Mouse (Mus musculus) embryo, embryonic 10 days (tissue): ENCODE results near the gene Tfap4.
A peak's percentile ranks its signal among the peaks of the same experiment; 100 is the strongest.

Source experiments
- DNase-seq: peaks from one replicate; pipeline ENCODE4 v3.0.0-alpha.2; 2015; ENCODE audit warnings: low spot score

Tfap4 gene

GRCm38 (mm10) chr16:4559715-4560144 is at the start of gene Tfap4:
Gene Tfap4, minus strand, starts transcription at chr16:4559854.
- peak; percentile 91 for DNase-seq

DNA sequence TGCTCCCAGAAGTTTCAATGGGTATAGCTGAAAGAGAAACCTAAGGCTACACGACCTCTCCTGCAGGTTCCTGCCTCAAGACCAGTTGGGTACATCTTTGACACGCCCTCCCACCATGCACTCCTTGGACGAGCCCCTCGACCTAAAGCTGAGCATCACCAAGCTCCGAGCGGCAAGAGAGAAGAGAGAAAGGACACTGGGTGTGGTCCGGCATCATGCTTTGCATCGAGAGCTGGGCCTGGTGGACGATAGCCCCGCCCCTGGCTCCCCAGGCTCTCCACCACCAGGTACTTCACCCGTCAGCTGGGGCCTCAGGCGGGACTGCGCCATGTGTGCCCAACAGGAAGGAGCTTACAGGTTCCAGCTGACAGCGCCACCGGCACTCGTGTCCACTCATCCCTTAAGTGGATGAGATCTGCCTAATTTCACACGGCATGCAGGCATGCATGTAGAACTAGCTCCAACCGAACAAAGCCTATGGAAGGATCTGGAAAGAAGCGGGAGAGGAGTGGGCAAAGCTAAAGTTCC is 48.9 kb upstream of the Tfap4 start:
- DNase-seq, result no peak

DNA sequence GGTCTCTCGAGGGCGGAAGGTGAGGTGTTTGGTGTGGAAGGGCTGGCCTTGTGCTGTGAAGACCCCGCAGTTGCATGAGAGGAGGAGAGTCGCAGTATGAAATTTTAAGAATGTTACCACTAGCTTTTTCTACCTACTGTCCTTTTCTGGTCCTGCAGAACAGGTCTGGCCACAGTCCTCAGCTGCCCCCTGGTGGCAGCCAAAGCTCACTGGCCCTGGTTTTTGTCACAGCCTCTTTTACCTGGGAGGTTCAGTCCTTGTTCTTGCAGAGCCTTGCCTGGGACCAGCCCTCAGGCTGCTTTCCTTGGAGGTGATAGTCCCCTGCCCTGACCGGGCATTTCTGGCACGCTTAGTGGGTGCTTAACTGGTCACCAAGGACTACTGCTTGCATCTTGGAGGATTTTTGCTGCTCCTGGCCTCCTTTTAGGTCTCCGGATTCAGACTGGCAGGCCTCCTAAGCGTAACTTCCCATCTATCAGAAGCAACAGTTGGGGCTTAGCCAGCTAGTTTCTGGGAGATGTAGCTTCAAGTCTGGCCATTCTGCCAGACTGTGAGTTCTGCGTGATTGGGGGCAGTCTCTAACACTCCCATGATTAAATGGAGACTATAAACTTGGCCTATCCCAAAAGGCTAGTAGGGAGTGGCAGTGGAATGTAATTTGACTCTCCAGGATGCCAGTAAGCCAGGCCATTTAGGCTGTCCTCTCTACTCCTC is 48.3 kb upstream of the Tfap4 start:
- peak; percentile 83 for DNase-seq

DNA sequence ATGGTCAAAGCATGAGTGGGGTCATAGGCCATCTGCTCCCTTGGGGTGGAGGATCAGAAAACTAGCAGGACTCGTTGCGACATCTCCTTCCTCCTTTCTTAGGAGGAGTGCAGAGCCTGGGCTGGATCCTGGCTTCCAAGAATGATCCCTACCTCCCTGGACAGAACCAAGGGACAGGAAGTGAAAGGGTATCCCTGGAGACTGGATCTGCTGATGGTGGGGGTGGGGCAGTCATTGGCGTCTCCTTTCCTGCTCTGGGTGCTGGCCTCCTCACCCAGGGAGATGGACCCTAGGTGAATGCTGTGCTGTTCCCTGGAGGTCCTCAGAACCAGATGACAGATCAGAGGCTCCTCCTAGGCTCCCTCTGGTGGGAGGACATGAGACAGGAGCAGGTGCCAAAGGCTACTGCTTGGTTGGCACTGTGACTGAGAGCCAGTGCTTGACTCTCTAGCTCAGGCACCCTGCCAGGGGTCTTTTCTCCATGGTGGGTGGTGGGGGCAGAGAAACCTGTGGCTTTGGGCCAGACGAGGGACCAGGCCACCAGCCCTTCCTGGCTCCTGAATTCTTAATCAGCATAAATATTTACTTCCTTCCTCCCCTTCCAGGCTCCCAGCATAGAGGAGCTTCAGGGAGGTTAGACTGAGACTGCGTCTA is 46.9 kb upstream of the Tfap4 start:
- DNase-seq, result no peak

- DNase-seq, result peak; percentile 45
These were observed 46.0 kb upstream of the Tfap4 start for GRCm38 (mm10) chr16:4605514-4606131.

GRCm38 (mm10) chr16:4604293-4604837 is 44.7 kb upstream of the Tfap4 start:
- no peak for DNase-seq

GRCm38 (mm10) chr16:4603453-4603837 is 43.8 kb upstream of the Tfap4 start:
- no peak for DNase-seq

DNA sequence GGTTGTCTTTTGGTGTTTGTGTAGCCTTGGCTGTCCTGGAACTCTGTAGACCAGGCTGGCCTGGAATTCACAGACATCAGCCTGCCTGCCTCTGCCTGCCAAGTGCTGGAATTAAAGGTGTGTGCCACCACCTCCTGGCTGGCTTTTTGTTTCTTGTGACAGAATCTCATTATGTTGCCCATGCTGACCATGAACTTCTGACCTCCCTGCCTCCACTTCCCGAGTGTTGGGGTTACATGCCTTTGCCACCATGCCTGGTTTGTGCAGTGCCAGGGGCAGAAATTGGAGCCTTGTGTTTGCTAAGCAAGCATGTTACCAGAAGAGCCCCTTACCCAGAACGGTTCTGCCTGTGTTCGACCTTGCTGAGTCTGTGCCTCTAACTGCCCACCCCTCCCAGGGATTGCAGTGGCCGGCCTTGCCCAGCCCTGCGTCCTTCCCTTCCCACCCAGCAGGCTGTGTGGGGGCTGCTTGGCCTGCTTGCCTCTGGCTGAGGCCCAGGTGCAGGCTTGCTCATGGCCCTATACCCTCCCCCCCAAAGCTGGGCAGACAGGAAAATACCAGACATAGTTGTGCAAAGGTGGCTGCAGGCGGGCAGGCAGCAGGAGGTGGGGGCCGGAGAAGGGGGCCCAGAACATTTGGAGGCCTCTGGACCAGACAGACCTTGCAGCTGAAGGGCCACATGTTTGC is 43.3 kb upstream of the Tfap4 start:
- no peak for DNase-seq

GRCm38 (mm10) chr16:4602189-4602588 is 42.5 kb upstream of the Tfap4 start:
- DNase-seq, result no peak

DNA sequence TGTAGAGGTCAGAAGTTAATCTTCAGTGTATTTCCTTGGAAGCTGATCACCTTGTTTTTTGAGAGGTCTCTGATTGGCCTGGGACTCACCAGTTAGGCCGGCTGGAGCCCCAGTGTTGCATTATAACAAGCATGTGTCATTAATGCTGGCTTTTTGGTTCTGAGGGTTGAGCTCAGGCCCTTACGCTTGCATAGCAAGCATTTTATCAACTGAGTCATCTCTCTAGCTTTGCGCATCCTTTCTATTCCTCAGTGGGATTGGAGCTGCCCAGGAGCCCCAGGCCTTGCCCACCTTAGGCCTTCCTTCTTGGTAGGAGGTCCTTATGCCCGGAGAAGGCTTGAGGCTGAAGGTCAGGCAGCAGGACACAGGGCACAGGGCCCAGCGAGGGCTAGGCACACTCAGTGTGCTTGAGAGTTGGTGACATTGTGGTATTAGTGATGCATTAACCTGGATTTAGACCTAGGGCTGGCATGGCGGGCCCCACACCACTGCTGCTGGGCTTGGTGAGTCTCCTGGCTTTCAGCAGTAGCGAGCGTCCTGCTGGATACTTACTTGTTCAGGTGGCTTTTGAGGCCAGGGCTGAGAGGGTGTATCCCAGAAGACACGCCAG is 41.2 kb upstream of the Tfap4 start:
- DNase-seq, result no peak

DNA sequence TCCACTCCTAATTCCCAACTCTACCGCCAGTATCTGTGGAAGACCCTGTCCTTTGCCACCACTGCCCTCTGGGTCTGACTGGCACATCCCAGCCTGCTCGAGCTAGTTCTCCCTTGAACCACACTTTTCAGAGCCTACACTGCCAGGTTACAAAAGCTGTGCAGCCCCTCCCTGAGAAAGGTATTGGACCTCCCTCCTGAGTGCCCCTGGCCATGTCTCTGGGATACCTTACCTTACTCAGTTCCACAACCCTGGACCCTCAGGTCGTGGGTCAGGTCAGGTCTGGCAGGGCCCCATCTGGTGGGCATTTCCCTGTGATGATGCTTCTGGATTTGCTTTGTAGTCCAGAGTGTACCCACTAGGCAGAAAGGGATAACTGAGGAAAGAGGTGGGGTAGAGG is 40.0 kb upstream of the Tfap4 start:
- no peak for DNase-seq

DNA sequence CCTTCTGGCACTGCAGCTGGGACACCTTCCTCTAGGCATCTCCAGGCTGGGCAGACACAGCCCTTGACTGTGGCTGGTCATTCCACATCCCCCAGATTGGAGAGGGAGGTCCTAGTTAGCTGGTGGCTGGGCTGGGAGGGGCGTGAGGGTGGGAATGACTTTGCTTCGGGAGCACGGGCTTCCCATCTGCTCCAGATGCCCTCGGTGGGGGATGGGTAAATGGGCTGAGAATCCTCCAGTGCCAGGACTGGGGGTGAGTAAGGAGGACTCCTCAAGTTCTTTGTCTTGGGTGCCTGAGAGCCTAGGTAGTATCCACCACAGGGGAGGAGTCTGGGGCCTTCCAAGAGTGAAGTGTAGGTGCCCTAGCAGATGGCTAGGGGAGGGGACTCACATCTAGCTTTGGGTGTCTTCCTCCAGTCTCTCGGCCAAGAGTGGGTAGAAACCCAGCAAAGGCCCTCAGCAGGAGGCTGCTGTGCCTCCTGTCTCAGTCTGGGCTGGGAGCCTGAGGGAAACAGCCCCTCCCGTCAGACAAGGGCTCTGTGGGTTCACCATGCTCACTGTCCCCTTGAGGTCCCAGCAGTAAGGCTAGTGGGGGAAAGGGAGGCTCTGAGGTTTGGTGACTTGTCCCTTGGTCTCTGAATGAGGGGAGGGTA is 39.4 kb upstream of the Tfap4 start:
- peak; percentile 60 for DNase-seq

DNA sequence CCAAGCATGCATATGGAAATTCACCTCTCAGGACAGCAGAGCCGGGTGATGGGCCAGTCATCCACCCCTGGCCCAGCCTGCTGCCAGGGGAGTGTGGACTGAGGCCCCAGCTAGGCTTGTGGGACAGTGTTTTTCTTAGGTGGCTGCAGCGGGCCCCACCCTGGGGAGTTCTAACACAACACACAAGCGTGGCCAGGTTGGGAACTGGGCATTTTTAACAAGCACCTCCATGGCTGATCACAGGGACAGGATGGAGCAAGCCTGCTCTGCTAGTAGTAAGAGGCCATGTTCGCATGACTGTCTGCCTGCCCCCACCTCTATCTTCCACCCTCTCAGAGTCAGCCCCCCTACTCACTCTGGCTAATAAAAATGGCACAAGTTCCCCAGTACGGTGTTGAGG is 38.4 kb upstream of the Tfap4 start:
- no peak for DNase-seq

- DNase-seq, result no peak
These were observed 37.6 kb upstream of the Tfap4 start for GRCm38 (mm10) chr16:4597296-4597695.

DNA sequence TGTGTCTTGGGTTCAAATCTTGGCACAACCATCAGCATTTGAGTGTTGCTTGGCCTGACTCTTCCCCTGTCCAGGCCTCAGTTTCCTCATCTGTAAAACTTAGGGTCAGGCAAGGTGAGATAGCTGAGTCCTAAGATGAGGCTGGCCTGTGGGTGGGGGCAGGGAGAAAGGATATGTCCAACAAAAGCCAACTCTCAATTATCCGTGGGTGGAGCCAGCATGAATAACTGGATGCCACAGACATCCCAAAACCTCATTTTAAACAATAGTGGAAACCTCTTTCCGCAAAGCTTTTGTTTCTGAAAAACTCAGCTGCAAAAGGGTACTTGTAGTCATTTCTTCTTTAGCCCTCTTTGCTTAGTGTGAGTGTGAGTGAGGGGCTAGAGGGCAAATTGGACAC is 37.2 kb upstream of the Tfap4 start:
- DNase-seq, result no peak

DNA sequence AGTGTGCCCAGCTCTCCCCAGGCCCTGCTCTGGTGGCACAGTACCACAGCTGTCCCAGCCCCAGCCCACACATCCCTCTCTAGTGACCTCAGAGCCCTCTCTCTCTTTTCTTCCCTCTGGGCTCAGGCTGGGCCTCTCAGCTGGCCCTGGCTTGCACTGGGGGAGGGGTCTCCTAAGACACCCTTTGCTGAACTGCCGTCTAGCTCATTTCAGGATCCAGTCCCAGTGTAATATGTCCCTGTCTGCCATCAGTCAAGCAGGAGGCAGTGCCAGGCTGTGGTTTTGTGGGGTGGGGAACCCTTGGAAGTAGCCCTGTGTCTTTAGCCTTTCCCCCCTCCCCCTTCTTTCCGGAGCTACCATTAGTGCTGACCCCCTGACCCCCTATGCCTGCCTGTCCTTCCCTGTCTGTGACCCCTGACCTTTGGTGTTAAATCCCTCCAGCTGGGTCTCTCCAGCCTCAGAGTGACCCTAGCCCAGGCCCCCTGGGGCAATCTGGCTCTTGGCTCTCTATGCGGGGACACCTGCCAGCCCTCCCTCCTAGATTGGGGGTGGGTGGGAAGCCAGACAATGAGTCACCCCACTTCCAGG is 36.6 kb upstream of the Tfap4 start:
- peak; percentile 91 for DNase-seq

DNA sequence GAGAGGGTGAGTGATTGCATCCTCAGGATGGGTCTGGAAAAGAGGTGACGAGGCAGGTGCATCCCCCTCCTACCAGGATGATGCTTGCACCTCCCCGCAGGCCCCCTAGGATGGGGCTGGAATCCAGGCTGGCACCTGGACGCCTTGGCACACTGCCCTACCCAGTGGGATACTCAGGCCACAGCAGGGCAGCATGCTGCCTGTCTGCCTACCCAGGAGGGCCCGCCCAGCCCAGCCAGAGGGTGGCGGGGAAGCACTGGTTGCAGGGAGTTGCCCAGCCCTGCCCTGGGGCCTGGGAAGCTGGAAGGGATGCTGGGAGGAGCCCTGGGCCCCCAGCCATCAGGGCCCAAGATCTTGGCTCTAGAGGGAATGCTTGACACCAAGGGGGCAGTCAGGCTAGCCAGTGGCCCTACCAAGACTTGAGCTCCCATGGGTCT is 35.9 kb upstream of the Tfap4 start:
- DNase-seq, result no peak

DNA sequence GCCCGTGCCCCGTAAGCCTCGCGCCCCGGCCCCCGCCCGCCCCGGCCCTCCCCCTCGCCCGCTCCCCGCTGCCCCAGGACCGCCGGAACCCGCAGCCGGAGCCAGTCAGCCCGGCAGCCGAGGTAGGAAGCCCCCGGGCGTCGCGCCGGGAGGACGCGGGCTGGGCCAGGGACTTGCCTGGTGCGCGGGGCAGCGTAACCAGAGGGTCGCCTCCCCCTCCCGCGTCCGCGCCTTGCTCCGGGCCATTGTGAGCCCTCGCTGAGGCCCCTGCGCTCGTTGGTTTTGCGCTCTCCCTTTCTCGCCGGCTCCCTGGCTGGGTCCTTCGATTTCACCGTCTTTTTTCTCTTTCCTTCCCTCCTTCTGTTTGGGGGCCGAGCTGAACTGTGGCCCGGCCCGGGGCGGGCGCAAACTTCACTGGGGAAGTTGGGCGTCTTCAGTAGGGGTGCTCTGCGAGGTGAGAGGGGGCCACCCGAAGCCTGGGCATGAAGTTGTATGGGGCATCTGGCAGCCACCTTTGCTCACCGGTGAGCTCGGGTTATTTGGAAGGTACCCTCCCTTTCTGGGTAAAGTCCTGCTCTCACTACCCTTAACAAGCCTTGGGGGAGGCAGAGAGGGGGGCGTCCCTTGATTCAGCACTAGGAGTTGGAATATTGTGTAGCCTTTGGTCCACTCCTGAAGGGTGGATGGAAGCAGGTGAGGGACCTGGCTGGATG is 35.3 kb upstream of the Tfap4 start:
- peak; percentile 57 for DNase-seq

GRCm38 (mm10) chr16:4593971-4594813 is 34.5 kb upstream of the Tfap4 start, which contains the start of gene Glis2:
Gene Glis2, plus strand, starts transcription at chr16:4594713.
- peak; percentile 89 for DNase-seq
